Mouse (Mus musculus): ENCODE measurements around the gene Ehd2.

Gene Ehd2

DNA sequence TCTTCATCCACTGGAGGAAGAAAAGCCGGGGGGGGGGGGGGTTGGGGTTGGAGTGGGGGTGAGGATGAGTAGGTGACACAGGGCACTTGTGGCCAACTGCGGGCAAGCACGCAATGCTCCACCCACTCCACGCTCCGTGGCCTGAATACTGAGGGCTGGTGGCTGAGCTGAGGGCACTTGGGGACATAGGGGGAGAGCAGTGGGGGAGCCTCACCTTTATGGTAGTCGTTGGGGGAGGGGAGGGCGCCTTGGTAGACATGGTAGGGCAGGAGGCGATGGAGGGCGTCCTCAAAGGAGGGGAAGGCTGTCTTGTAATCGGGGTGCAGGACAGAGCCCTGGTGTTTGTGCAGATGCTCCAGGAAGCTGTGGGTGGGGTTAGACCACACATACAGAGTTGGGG is 8.1 kb upstream of the Ehd2 start:
- DNase-seq (ENCODE audit: low spot score) = no peak

DNA sequence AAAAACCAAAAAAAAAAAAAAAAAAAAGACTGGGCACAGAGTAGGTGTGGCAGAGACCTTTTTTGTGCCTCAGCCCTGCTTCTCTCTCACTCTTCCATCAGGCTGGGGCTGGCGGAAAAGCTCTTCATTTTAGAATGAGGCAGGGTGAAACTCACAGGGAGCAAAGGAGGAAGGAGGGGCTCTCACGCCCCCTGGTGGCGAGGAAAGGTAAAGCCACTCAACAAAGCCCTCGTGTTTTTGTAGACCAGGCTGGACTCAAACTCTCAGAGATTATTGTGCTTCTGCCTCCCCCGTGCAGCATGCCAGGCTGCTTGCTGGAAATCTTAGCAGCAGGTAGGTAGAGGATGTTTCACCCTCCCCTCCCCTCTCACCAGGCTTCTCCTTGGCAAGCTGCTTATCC is 7.3 kb upstream of the Ehd2 start:
- DNase-seq (ENCODE audit: low spot score) = no peak

DNA sequence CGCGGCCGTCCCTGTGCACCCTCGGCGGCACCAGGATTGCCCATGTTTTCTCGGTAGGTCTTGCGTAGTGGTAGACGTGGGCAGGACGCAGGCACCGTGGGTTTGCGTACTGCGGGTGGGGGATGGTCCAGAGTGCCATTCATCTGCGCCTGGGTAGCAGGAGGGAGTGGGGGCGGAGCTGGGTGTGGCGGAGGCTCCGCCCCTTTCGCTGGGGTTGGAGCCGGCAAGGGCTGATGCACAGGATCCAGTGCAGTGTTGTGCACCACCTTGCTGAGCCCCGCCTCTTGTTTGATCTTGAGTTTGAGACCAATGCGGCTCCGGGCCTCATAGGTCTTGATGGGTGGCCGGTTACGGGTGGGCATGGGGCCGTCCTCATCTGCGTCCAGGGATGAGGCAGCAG is 4.9 kb upstream of the Ehd2 start:
- DNase-seq (ENCODE audit: low spot score) = no peak

DNA sequence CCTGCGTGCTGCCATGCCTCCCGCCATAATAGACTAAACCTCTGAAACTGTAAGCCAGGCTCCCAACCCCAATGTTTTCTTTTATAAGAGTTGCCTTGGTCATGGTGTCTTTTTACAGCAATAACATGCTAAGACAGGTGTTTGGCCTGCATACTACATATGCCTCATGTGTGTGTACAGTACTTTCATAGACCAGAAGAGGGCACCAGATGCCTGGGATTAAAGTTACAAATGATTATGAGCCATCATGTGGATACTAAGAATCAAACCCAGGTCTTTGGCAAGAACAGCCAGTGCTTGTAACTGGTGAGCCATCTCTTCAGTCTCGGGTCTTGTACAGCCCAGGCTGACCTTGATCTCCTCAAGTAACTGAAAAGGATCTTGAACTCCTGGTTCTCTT is 2.3 kb upstream of the Ehd2 start:
- no peak for DNase-seq (ENCODE audit: low spot score)

DNA sequence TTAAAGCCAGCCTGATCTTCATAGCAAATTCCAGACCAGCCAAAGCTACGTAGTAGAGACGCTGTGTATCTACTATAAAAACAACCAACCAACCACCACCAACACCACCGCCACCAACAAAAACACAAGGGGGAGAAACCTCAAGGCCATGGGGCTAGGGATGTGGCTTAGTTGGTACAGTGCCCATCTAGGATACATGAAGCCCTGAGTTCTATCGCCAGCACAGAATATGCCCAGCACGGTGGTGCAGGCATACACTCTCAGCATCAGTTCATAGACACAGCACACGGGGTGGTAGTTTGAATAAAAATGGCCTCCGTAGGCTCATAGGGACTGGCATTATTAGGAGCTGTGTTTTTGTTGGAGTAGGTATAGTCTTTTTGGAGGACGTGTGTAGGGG is 955 bp upstream of the Ehd2 start:
- no peak for DNase-seq (ENCODE audit: low spot score)

DNA sequence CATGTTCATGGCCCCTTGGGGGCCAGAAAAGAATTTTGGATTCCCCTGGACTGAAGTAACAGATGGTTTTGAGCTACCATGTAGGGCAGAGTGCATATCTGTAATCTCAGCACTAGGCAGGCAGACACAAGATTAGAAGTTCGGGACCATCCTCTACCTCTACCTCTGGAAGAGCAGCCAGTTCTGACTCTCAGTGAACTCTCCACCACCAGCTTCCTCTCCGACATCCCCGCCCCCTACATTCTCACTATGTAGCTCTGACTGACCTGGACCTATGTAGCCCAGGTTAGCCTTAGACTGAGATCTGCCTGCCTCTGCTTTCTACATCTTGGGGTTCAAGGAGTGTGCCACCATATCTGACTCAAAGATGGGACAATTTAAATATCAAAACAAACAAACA is 878 bp downstream of the Ehd2 start:
- no peak for DNase-seq (ENCODE audit: low spot score)

DNA sequence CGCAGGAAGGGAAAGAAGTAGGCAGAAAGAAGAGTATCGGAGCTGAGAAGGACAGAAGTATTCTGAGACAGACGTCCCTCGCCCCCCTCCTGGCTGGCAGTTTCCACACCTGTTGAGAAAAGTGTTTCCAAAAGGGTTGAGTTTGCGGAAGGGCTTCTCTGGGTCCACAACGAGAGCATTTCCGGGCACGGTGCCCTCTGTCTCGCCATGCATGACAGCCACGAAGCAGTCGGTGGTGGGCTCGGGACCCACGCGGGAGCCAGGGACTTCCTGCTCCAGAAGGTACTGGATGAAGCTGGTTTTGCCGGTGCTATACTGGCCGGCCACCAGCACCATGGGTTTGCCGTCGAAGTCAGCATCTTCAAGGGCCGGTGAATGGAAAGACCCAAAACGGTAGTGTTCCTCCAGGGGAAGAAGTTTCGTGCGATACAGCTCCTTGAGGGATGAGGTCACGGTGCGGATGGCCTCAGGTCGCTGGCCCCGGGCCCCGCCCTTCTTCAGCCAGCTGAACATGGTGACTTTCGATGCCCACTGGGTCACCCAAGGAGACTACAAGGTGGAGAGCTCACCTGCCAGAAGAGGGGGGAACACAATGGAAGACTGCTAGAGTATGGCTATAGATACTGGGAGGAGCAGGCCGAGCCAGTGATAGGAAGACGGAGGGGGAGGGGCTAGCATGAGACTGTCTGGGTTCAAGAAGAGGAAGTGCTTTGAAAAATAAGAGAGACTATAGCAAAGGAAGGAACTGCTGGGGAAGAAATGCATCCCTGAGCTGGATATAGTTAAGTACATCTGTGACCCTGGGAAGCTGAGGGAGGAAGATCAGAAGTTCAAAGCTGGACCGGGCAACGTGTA is 3.3 kb downstream of the Ehd2 start:
- no peak for DNase-seq (ENCODE audit: low spot score)

DNA sequence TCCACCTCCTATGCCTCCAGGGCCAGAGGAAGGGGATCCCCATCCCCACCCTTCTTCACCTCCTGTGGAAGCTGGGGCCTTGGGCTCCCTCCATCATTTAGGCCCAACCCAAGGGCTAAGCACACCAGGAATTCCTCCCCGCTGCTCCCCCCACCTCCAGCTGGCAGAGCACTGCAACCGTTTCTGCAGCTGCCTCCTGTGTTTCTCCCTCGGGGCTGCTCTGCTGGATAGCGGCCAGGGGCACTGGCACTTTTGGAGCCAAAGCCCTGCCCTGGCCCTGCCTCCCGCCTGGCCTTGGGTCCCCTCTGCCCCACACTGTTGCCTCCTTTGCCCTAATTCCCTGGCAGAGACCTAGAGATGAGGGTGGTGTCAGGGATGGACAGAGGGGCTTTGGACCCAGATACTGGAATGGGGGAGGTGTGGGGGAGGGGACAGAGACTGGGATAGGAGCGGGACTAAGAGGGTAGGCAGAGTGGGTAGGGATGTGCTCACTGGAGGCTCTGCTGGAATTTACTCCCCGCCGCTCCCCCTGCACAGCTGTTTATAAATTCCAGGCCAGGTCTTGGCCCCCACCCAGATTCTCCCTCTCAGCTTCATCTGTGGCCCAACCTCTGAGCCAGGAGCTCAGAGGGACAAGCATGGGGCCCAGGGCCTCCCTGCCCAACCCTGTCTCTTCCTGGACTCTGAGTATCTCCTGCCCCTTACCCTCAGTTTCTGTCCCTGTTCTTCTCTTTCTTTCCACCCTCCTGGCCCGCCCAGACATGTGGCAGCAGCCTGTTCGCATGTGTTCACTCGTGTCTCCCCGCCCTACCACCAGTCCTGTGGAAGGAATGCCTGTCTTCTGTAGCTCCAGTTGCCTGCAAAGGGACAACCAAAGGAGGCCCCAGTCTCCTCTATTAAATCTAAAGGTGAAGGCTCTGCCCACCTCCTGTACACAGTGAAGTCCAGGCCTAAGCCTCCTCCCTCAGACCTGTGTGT is 4.8 kb downstream of the Ehd2 start:
- peak; percentile 49 for DNase-seq (ENCODE audit: low spot score)

DNA sequence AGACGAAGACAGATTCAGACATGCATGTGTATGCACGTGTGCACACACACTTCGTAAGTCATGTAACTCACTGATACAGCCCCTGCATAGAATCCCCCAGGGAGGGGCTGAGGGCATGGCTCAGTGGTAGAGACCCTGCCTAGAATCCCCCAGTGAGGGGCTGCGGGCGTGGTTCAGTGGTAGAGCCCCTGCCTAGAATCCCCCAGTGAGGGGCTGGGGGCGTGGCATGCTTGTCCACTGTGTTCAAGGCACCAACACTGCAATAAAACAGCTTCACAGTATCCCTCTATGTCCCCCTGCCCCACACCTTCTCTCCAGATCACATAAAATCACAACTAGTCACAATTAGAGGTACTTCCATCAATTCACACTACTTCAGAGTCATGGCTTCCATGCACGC is 5.6 kb downstream of the Ehd2 start:
- no peak for DNase-seq (ENCODE audit: low spot score)

DNA sequence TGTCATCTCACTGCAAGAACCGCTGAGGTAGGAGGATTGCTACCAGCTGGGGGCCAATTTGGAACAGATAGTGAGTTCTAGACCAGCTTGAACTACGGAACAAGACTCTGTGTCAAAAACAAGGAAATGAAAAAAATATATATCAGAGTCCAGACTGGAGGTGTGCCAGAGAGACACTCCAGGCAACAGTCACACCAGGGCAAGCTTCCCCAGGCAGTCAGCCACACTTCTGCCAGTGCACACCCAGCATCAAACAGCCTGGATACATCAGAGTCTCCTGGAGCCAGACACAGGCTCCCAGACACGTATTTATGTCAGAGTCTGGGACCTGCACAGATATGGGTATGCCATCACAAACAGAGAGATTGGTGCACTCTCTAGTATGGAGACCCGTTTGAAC is 6.1 kb downstream of the Ehd2 start:
- no peak for DNase-seq (ENCODE audit: low spot score)

DNA sequence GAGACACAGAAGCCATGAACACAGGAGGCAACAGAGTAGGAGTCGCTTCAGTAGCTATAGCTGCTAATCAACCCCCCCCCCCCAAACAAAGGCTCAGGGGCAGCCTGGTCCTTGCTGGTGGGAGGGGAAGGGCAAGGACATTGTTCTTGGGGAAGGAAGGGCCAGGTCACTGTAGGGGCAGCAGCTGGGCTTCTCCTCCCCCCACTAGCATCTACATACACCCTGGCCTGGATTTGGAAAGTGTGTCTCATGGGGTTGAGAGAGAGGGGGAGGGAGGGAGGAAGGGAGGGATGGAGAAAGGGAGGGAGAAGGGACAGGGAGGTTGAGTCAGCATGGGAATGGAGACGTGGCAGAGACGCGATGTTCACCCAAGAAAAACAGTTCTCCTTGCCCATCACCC is 6.7 kb downstream of the Ehd2 start:
- no peak for DNase-seq (ENCODE audit: low spot score)

DNA sequence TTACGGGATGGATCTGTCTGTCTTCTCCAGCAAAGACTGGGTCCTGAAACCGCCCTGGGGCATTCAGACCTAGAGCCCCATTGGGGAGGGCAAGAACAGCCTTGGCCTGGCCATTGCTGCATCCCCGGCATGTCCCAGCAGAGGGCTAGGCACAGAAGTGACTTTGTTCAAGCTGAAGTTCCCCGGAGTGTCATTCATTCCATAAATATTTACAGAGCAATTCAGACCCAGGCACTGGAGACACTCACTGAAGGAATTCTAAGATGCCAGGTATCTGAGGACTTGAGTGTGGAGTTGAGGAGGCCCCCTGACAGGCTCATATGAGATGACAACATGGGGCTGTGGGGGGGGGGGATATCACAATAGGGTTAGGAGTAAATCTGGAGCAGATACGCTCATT is 11.2 kb downstream of the Ehd2 start:
- DNase-seq (ENCODE audit: low spot score) = no peak

DNA sequence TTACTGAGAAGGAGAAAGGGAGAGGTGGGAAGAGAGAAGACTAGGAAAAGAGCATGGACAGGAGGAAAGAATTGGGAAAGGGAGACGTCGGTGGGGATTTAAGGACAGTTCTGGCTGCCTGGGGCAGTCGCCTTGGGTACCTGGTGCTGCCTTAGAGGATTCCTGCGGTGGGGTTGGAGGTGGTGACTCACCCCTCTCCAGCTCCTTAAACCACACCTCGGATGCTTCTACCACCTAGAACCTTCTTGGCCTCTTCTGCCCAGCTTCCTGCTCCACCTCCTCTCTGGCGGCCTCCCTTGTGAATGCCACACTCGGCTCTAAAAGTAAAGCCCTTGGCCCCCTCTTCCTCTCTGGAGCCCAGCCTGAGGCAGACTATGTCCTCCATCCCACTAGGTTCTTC is 11.9 kb downstream of the Ehd2 start:
- DNase-seq (ENCODE audit: low spot score) = no peak

DNA sequence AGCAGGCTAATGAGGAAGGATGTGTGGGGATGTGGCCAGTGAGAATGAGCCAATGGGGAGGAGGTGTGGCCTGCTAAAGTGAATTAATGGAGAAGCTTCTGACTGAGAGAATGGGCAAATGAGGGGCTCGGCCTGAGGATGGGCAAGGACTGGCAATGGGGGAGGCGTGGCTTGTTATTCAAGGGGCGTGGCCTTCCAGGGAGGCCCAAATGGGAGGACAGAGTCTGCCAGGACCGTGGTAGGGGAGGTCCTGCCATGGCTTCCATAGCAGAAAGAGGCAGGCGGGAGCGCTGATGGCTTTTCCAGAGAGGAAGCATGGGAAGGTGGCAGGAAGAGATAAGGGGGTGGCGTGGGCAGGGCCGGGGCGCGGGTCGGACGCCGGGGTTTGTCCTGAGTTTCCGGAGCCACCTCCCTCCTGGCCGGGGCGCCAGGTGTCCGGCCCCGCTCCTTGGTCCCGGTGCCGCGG is 12.4 kb downstream of the Ehd2 start:
- no peak for DNase-seq (ENCODE audit: low spot score)

DNA sequence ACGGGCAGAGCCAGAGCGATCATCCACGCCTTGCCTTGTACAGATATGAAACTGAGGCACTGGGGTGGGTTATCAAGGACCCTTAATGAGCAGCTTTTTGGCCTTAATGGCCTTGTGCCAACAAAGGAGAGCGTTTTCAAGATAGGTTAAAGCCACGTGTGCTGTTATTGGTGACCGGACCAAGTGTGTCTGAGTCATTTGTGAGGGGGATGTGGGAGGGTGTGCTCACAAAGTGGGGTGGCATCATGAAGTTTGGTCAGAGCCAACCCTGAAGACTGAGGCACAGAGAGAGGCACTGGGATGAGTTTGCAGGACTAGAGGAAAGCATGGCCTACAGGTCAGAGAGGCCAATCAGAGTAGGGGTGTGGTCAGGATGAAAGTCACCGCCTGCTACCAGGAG is 12.9 kb downstream of the Ehd2 start:
- DNase-seq (ENCODE audit: low spot score) = no peak

DNA sequence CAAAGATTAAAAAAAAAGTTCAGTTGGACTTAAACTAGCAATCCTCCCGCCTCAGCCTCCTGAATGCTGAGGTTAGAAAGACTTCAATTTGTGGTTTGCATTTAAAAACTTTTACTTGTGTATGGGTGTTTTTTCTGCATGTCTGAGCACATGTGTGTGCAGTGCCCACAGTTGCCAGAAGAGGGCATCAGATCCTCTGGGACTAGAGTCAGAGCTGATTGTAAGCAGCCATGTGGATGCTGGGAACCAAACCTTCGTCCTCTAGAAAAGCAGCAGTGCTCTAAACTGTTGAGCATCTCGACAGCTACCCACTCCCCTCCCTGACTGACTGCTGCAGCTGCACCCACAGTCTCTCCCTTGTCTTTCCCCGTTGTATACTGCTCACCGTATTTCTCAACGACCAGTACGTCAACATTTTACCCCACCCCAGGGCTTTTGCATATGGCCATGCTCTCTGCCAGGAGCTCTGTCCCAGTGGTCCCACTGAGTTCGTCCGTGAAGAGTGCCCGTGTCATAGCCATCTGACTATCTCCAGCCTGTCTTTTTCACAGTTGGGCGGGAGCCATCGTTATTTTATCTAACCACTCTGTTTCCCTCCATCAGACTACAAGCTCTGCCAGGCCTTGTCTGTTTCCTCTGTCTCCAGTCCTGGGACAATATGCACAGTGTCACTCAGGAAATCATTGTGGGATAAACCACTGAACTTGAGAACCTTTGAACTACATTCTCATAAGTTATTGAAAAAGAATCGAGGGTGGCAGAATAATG is 13.9 kb downstream of the Ehd2 start:
- no peak for DNase-seq (ENCODE audit: low spot score)

DNA sequence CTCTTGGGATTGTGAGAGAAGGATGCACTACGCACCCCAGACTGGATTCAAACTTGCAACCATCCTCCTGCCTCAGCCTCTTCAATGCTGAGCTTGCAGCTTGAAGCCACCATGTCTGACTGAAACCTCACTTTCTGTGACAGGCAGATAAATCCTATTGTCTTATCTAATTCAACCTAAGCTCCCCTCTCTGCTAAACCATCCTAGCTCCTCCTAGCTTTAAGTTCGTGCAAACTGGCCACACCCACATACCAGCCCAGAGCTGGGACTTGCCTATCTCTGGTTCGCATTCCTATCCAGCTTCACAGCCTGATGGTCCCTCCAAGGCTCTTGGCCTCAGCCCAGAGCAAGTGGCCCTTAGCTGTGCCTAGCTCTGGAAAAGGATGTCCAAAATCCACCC is 15.0 kb downstream of the Ehd2 start:
- DNase-seq (ENCODE audit: low spot score) = no peak

DNA sequence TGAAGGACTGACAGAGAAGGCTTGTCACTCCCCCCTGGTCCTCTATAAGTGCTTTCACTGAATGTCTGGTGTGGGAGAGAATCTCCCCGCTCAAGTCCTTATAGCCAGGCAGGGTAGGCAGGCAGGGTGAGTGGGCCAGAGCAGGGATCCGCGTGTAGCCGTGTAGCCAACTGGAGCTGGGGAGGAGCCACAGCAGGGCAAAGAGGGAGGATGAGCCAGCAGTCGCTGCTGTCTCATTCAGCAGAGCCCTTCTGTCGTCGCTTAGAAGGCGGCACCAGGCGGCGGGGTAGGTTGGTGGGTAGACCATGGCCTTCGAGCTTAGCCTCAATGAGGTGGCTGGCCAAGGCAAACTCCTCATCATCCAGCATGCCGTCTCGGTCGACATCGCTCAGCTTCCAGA is 17.4 kb downstream of the Ehd2 start:
- DNase-seq (ENCODE audit: low spot score) = no peak

DNA sequence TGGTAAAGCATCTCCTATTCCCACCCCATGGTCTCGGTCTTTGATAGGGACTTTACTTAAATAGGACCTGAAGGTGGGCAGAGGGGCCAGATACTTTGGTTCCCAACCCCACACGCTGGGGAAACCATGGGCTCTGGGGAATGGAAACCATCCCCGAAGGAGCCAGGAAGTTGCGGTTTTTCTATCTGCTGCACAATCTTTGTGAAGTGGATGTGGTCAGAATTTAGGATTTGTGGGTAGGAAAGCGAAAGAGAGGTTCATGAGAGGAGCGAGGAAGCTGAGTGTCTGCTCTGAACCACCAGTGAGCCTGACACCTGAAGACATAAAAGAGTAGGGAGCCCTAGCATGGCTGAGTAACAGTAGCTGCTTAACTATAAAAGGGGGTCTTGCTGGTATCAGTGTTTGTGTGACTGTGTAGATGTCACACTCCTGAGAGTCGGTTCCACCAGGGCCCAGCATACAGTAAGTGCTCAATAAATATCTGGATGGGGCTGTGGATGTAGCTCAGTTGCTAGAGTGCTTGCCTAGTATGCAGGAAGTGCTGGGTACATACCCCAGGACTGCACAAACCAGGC is 18.1 kb downstream of the Ehd2 start:
- no peak for DNase-seq (ENCODE audit: low spot score)

DNA sequence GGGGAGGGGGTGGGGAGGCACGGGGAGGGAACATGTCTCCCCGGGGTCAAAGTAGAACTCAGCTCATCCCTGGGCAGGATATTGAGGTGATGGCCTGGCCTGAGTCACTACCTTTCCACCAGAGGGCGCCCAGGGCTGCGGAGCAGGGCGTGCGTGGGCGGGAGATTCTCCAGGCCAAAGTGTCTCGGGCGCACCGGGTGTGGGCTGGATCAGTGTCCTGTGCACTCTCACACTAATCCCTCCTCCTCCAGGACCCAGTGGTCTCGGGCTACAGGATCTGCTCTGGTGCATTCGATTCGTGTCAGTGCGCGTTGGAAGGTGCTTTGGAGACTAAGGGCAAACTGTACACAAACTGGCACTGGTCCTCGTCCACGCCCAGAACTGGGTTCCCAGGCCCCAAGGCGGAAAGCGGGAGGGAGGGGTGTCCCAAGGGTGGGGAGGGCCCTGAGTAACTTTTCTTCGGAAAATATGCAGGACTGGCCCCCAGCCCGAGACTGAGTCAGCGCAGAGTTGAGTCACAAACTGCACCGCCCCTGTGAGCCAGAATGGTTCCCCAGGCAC is 18.9 kb downstream of the Ehd2 start:
- DNase-seq (ENCODE audit: low spot score) = peak; percentile 70

DNA sequence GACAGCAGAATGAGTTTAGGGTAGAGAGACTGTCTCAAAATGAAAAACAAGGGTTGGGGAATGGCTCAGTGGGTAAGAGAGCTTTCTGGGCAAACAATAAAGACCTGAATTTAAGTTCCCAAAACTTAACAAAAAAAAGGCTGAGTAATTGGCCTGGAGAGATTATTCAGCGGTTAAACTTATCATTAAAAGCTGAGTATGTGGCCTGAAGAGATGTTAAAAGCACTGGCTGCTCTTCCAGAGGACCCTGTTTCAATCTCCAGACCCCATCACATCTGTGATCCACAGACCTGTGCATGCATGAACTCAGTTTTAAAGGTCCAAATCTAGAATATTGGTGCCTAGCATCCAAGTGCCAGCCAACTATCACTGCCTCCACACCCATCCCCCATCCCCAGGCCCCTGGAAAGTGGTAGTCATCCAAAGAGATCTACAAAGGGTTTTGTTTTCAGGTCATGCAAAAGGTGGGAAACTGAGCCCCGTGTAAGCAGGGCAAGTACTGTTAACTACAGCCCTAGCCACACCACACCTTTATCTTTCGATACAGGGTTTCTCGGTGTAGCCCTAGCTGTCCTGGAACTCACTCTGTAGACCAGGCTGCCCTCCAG is 19.6 kb downstream of the Ehd2 start:
- no peak for DNase-seq (ENCODE audit: low spot score)
